Mouse (Mus musculus) testis, adult 2 months (tissue): ENCODE data around the gene Lrrn4. TPM values are rescaled to one million over a fixed set of nuclear protein-coding genes. Genes with fewer than 3 reads are reported as not detected.
A peak's percentile ranks its signal among the peaks of the same experiment; 100 is the strongest.

Experiments used
- H3K27ac ChIP-seq: fragments of 200-500 bp; 2 replicates; pipeline ENCODE4 v1.5.1; 2012; ENCODE audit warnings: low read depth, low read length; ENCODE audit not compliant: control insufficient read depth, insufficient read depth
- H3K27me3 ChIP-seq: fragments of 200-500 bp; 2 replicates; pipeline ENCODE4 v1.6.1; 2012; ENCODE audit warnings: mild to moderate bottlenecking, low read length, moderate library complexity; ENCODE audit not compliant: control insufficient read depth, insufficient read depth
- H3K36me3 ChIP-seq: fragments of 200-500 bp; 2 replicates; pipeline ENCODE4 v1.6.1; 2012; ENCODE audit warnings: mild to moderate bottlenecking, low read length; ENCODE audit not compliant: control insufficient read depth, insufficient read depth
- H3K4me1 ChIP-seq: fragments of 200-500 bp; 2 replicates; pipeline ENCODE4 v1.6.1; 2012; ENCODE audit warnings: low read length; ENCODE audit not compliant: control insufficient read depth, insufficient read depth
- H3K4me3 ChIP-seq: fragments of 200-500 bp; 2 replicates; pipeline ENCODE4 v1.5.1; 2012; ENCODE audit warnings: low read depth, mild to moderate bottlenecking, low read length, moderate library complexity, mixed read lengths; ENCODE audit not compliant: control insufficient read depth
- CTCF ChIP-seq: fragments of 200-500 bp; IDR thresholded peaks from 2 replicates; pipeline ENCODE4 v1.5.1; 2012; ENCODE audit warnings: low read depth, mild to moderate bottlenecking, inconsistent platforms, low read length, moderate library complexity; ENCODE audit not compliant: control insufficient read depth, insufficient read depth, insufficient replicate concordance
- POLR2A ChIP-seq: fragments of 200-500 bp; IDR thresholded peaks from 2 replicates; pipeline ENCODE4 v1.6.1; 2012; ENCODE audit warnings: low read depth, mild to moderate bottlenecking, inconsistent platforms, low read length, moderate library complexity; ENCODE audit not compliant: control insufficient read depth
- polyA plus RNA-seq: library from polyadenylated mRNA; depleted of rRNA; stranded (reverse); fragments of >200 nt; gene quantifications from 2 replicates; pipeline ENCODE4 v1.2.3, GENCODE M21; 2012; rRNA removed

The Lrrn4 gene
- polyA plus RNA-seq, 1 experiment = 3.9 TPM

DNA sequence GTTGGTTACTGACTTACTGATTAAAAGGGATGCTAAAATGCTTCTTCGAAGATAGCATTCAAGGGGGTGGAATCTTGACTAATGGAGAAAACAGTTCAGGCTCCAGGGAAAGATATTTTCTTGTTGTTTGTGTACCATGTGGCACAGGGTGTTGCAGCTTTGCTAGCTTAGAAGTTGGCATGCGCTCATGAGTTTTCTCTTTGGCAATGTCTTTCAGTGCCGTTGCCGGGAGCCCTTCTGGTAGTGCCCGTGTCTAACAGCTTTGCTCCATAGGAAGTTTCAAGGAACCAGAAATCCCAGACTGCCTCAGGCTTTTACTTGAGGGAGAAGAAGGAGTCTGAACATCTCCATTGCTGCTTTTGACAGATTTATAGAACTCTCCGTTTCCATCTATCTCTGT lies 31.6 kb downstream of the Lrrn4 start:
- H3K36me3 ChIP-seq = peaks cover 4% of the 10 kb centered on the region; the same call in 1 of the 2 replicates
- TF ChIP-seq POLR2A (no peak), CTCF (no peak)
- peak overlapping the region; percentile 73 for H3K27ac ChIP-seq
- H3K4me1 ChIP-seq = peaks cover 5% of the 10 kb centered on the region
- H3K4me3 ChIP-seq = peak overlapping the region; percentile 71
- H3K27me3 ChIP-seq = no peaks in the 10 kb centered on the region

GRCm38 (mm10) chr2:132848361-132848760 lies 32.3 kb downstream of the Lrrn4 start:
- peak overlapping the region; percentile 96 for H3K4me3 ChIP-seq
- no peaks in the 10 kb centered on the region for H3K27me3 ChIP-seq
- H3K27ac ChIP-seq = no peak overlapping the region; the same call in 1 of the 2 replicates
- H3K4me1 ChIP-seq = peaks cover 5% of the 10 kb centered on the region
- H3K36me3 ChIP-seq = peaks cover 4% of the 10 kb centered on the region; the same call in 1 of the 2 replicates
- no peak for TF ChIP-seq POLR2A
- no peak for TF ChIP-seq CTCF

DNA sequence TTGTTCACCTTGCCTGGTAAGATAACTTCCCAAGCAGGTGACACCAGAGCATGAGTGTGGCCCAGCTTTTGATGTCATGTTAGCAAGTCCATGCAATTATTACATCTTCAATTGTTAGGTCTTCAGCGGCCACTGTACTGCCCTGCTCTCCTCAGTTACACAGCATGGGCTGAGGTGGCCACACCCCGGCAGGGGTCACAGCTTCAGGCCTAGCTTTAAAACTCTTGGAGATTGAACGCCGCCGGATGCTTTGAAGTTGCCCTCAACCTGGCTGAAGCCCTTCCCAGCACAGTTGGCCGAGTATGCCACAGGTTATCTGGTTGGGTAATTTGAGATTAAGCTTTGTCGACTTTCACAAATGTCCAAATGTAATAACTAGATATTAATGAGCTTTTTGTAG lies 33.1 kb downstream of the Lrrn4 start:
- peak overlapping the region; percentile 96 for H3K4me3 ChIP-seq
- TF ChIP-seq POLR2A = peak; percentile 74; the same call in 1 of the 2 replicates
- TF ChIP-seq CTCF = no peak
- H3K36me3 ChIP-seq = peaks cover 4% of the 10 kb centered on the region; the same call in 1 of the 2 replicates
- peak overlapping the region; percentile 93 for H3K27ac ChIP-seq
- H3K27me3 ChIP-seq = no peaks in the 10 kb centered on the region
- H3K4me1 ChIP-seq = peaks cover 5% of the 10 kb centered on the region

GRCm38 (mm10) chr2:132846407-132847358 lies 34.0 kb downstream of the Lrrn4 start, which contains the start of gene Crls1:
TSS of gene Crls1 (plus strand) at chr2:132846666.
- Histone ChIP-seq H3K4me1 (peaks cover 5% of the 10 kb centered on the region), H3K36me3 (peaks cover 4% of the 10 kb centered on the region; the same call in 1 of the 2 replicates), H3K4me3 (peak within 1 kb of the TSS; percentile 96), H3K27ac (peak within 1 kb of the TSS; percentile 93), H3K27me3 (no peaks in the 10 kb centered on the region)
- TF ChIP-seq POLR2A = peak; percentile 74
- peak; percentile 98 for TF ChIP-seq CTCF

- Histone ChIP-seq H3K27me3 (no peaks in the 10 kb centered on the region), H3K4me1 (no peaks in the 10 kb centered on the region), H3K4me3 (no peak overlapping the region), H3K27ac (no peak overlapping the region), H3K36me3 (no peaks in the 10 kb centered on the region)
- no peak for TF ChIP-seq CTCF
- no peak for TF ChIP-seq POLR2A
Measured at GRCm38 (mm10) chr2:132841071-132841470, 39.6 kb downstream of the Lrrn4 start.

Other genes starting within 250 kb of the Lrrn4 start
- gene Shld1, start 194.0 kb downstream of the Lrrn4 start, polyA plus RNA-seq = 2.4 and 2.7 TPM in 2 replicates
- gene Chgb, start 99.6 kb downstream of the Lrrn4 start, polyA plus RNA-seq = 2.1 and 2.5 TPM in 2 replicates
- gene Trmt6, start 64.8 kb downstream of the Lrrn4 start, polyA plus RNA-seq = 3.7 and 4.3 TPM in 2 replicates
- gene Mcm8, start 64.8 kb downstream of the Lrrn4 start, polyA plus RNA-seq = 3.0 and 3.2 TPM in 2 replicates
- 115 and 182 TPM in 2 replicates for gene Crls1, start 34.2 kb downstream of the Lrrn4 start, polyA plus RNA-seq
- 0.08 TPM in 1 of 2 replicates, not detected in the other for gene Fermt1, start 65.0 kb upstream of the Lrrn4 start, polyA plus RNA-seq